Mouse (Mus musculus): ENCODE measurements around the gene Arhgap45. TPM values are rescaled to one million over a fixed set of nuclear protein-coding genes. Genes with fewer than 3 reads are reported as not detected.

The Arhgap45 gene
- polyA plus RNA-seq, 1 experiment from 2014 or later: 4.7 TPM

- no peak overlapping the region for H3K4me3 ChIP-seq
- no peaks in the 10 kb centered on the region for H3K27me3 ChIP-seq
- H3K4me2 ChIP-seq: no peak overlapping the region
- no peak for ATAC-seq (replicated peaks; ENCODE audit: insufficient number of reproducible peaks, insufficient read depth, low FRiP score, low read depth)
- WGBS: 73% methylated on average over 23 of the region's 23 CpGs
- peaks cover 60% of the 10 kb centered on the region for H3K36me3 ChIP-seq
- H3K4me1 ChIP-seq (replicated peaks): no peaks in the 10 kb centered on the region
- no peaks in the 10 kb centered on the region for H3K9me3 ChIP-seq (replicated peaks)
- H3K27ac ChIP-seq: no peak overlapping the region
- 0 out of 2 replicates have a peak overlapping the region, but pooled peaks have one; percentile 1 for H3K9ac ChIP-seq
Observed at GRCm38 (mm10) chr10:80063877-80064650, 47.6 kb downstream of the Arhgap45 start.

GRCm38 (mm10) chr10:80069251-80069650 is 52.8 kb downstream of the Arhgap45 start:
- Histone ChIP-seq H3K4me1 (replicated peaks) (peaks cover 35% of the 10 kb centered on the region), H3K9me3 (replicated peaks) (no peaks in the 10 kb centered on the region), H3K27ac (no peak overlapping the region), H3K9ac (no peak overlapping the region), H3K4me3 (no peak overlapping the region), H3K27me3 (no peaks in the 10 kb centered on the region), H3K4me2 (no peak overlapping the region), H3K36me3 (peaks cover 18% of the 10 kb centered on the region)
- no peak for ATAC-seq (replicated peaks; ENCODE audit: insufficient number of reproducible peaks, insufficient read depth, low FRiP score, low read depth)
- WGBS: 86% methylated on average over 6 of the region's 7 CpGs

- WGBS: 79% methylated on average over 4 of the region's 4 CpGs
- no peak for ATAC-seq (replicated peaks; ENCODE audit: insufficient number of reproducible peaks, insufficient read depth, low FRiP score, low read depth)
- H3K4me3 ChIP-seq: no peak overlapping the region
- H3K9ac ChIP-seq: no peak overlapping the region
- H3K4me1 ChIP-seq (replicated peaks): peaks cover 43% of the 10 kb centered on the region
- H3K36me3 ChIP-seq: peaks cover 15% of the 10 kb centered on the region
- peak overlapping the region; percentile 86; the same call in 1 of the 2 replicates for H3K27ac ChIP-seq
- H3K27me3 ChIP-seq: no peaks in the 10 kb centered on the region
- H3K4me2 ChIP-seq: no peak overlapping the region
- H3K9me3 ChIP-seq (replicated peaks): no peaks in the 10 kb centered on the region
Observed at GRCm38 (mm10) chr10:80069948-80070450, 53.5 kb downstream of the Arhgap45 start.

- Histone ChIP-seq H3K9me3 (replicated peaks) (no peaks in the 10 kb centered on the region), H3K36me3 (peaks cover 10% of the 10 kb centered on the region; the same call in 1 of the 2 replicates), H3K27me3 (no peaks in the 10 kb centered on the region), H3K4me1 (replicated peaks) (peaks cover 49% of the 10 kb centered on the region), H3K4me2 (peak overlapping the region; percentile 30; the same call in 1 of the 2 replicates), H3K4me3 (no peak overlapping the region), H3K27ac (peak overlapping the region; percentile 86), H3K9ac (0 out of 2 replicates have a peak overlapping the region, but pooled peaks have one; percentile 18)
- ATAC-seq (replicated peaks; ENCODE audit: insufficient number of reproducible peaks, insufficient read depth, low FRiP score, low read depth): peak; percentile 81
- 42% methylated on average over 9 of the region's 9 CpGs for WGBS
Observed at GRCm38 (mm10) chr10:80070837-80071515, 54.5 kb downstream of the Arhgap45 start.

- Histone ChIP-seq H3K9me3 (replicated peaks) (no peaks in the 10 kb centered on the region), H3K4me1 (replicated peaks) (peaks cover 49% of the 10 kb centered on the region), H3K27ac (peak overlapping the region; percentile 86), H3K4me2 (peak overlapping the region; percentile 30; the same call in 1 of the 2 replicates), H3K27me3 (no peaks in the 10 kb centered on the region), H3K4me3 (no peak overlapping the region), H3K36me3 (peaks cover 8% of the 10 kb centered on the region; the same call in 1 of the 2 replicates), H3K9ac (0 out of 2 replicates have a peak overlapping the region, but pooled peaks have one; percentile 18)
- ATAC-seq (replicated peaks; ENCODE audit: insufficient number of reproducible peaks, insufficient read depth, low FRiP score, low read depth): 0 out of 2 replicates have a peak, but pooled peaks have one; percentile 7
- WGBS: 47% methylated on average over 3 of the region's 3 CpGs
Observed at GRCm38 (mm10) chr10:80071516-80071900, 55.1 kb downstream of the Arhgap45 start.

GRCm38 (mm10) chr10:80072623-80073489 is 56.4 kb downstream of the Arhgap45 start:
- WGBS: 83% methylated on average over 20 of the region's 20 CpGs
- peaks cover 49% of the 10 kb centered on the region for H3K4me1 ChIP-seq (replicated peaks)
- no peaks in the 10 kb centered on the region for H3K9me3 ChIP-seq (replicated peaks)
- peak overlapping the region; percentile 2; the same call in 1 of the 2 replicates for H3K9ac ChIP-seq
- no peak overlapping the region for H3K4me3 ChIP-seq
- no peaks in the 10 kb centered on the region for H3K27me3 ChIP-seq
- no peaks in the 10 kb centered on the region for H3K36me3 ChIP-seq
- no peak overlapping the region for H3K4me2 ChIP-seq
- no peak for ATAC-seq (replicated peaks; ENCODE audit: insufficient number of reproducible peaks, insufficient read depth, low FRiP score, low read depth)
- no peak overlapping the region for H3K27ac ChIP-seq

GRCm38 (mm10) chr10:80074813-80075601 is 58.6 kb downstream of the Arhgap45 start:
- H3K4me1 ChIP-seq (replicated peaks): peaks cover 49% of the 10 kb centered on the region
- 17% methylated on average over 28 of the region's 28 CpGs for WGBS
- ATAC-seq (replicated peaks; ENCODE audit: insufficient number of reproducible peaks, insufficient read depth, low FRiP score, low read depth): peak; percentile 47; the same call in 1 of the 2 replicates
- peak overlapping the region; percentile 34 for H3K4me3 ChIP-seq
- H3K27me3 ChIP-seq: no peaks in the 10 kb centered on the region
- no peaks in the 10 kb centered on the region for H3K9me3 ChIP-seq (replicated peaks)
- 0 out of 2 replicates have a peak, but pooled peaks cover 9% of the 10 kb centered on the region for H3K36me3 ChIP-seq
- peak overlapping the region; percentile 48 for H3K27ac ChIP-seq
- H3K4me2 ChIP-seq: peak overlapping the region; percentile 60
- H3K9ac ChIP-seq: peak overlapping the region; percentile 37

- Histone ChIP-seq H3K27me3 (no peaks in the 10 kb centered on the region), H3K4me1 (replicated peaks) (peaks cover 48% of the 10 kb centered on the region), H3K27ac (0 out of 2 replicates have a peak overlapping the region, but pooled peaks have one; percentile 48), H3K9ac (no peak overlapping the region), H3K36me3 (peaks cover 14% of the 10 kb centered on the region; the same call in 1 of the 2 replicates), H3K4me3 (no peak overlapping the region), H3K4me2 (no peak overlapping the region), H3K9me3 (replicated peaks) (no peaks in the 10 kb centered on the region)
- ATAC-seq (replicated peaks; ENCODE audit: insufficient number of reproducible peaks, insufficient read depth, low FRiP score, low read depth): no peak
- 75% methylated on average over 1 of the region's 1 CpGs for WGBS
Observed at GRCm38 (mm10) chr10:80075924-80076323, 59.5 kb downstream of the Arhgap45 start.

- WGBS: 92% methylated on average over 4 of the region's 4 CpGs
- H3K36me3 ChIP-seq: peaks cover 18% of the 10 kb centered on the region
- ATAC-seq (replicated peaks; ENCODE audit: insufficient number of reproducible peaks, insufficient read depth, low FRiP score, low read depth): no peak
- H3K4me3 ChIP-seq: no peak overlapping the region
- no peaks in the 10 kb centered on the region for H3K27me3 ChIP-seq
- H3K9me3 ChIP-seq (replicated peaks): no peaks in the 10 kb centered on the region
- no peak overlapping the region for H3K27ac ChIP-seq
- no peak overlapping the region for H3K9ac ChIP-seq
- H3K4me2 ChIP-seq: no peak overlapping the region
- peaks cover 43% of the 10 kb centered on the region for H3K4me1 ChIP-seq (replicated peaks)
Observed at GRCm38 (mm10) chr10:80076386-80076785, 59.9 kb downstream of the Arhgap45 start.

GRCm38 (mm10) chr10:80077312-80077711 is 60.9 kb downstream of the Arhgap45 start:
- H3K27ac ChIP-seq: no peak overlapping the region
- no peak for ATAC-seq (replicated peaks; ENCODE audit: insufficient number of reproducible peaks, insufficient read depth, low FRiP score, low read depth)
- WGBS: 88% methylated on average over 5 of the region's 5 CpGs
- no peak overlapping the region for H3K4me3 ChIP-seq
- H3K9ac ChIP-seq: no peak overlapping the region
- no peaks in the 10 kb centered on the region for H3K27me3 ChIP-seq
- peaks cover 27% of the 10 kb centered on the region for H3K36me3 ChIP-seq
- H3K4me2 ChIP-seq: no peak overlapping the region
- peaks cover 34% of the 10 kb centered on the region for H3K4me1 ChIP-seq (replicated peaks)
- no peaks in the 10 kb centered on the region for H3K9me3 ChIP-seq (replicated peaks)
